Mouse (Mus musculus): ENCODE measurements at regions not wholly inside any gene's neighbourhood (a gene's known extent, or its start where the extent isn't known, plus 50 kb on each side); places are given as distances from the start of the nearest gene placed in this dataset.

GRCm38 (mm10) chrX:98375437-98375836, 226.9 kb downstream of the Ar start:
- peak; percentile 3 to 15 for DNase-seq

GRCm38 (mm10) chrX:98380247-98380905, 231.8 kb downstream of the Ar start:
- intact Hi-C loops (cut with DNase I): loop anchor here (5.0 kb wide), 1 partner anchor 233 kb away; the partner anchor contains the start of gene Ar
- DNase-seq: peak; percentile 63 to 74

More at GRCm38 (mm10) chrX:98375437-98375836, 226.9 kb downstream of the Ar start:
- intact Hi-C loops (cut with DNase I): no loop called here

- intact Hi-C loops (cut with DNase I): loop anchor here (5.0 kb wide), 1 partner anchor 237 kb away; the partner anchor contains the start of gene Ar
- no peak for DNase-seq
These were observed 235.4 kb downstream of the Ar start for GRCm38 (mm10) chrX:98384017-98384416.

GRCm38 (mm10) chrX:98392376-98392775, 243.8 kb downstream of the Ar start:
- DNase-seq: no peak
- intact Hi-C loops (cut with DNase I): no loop called here

GRCm38 (mm10) chrX:98409090-98409489, 260.5 kb downstream of the Ar start:
- DNase-seq: no peak
- intact Hi-C loops (cut with DNase I): no loop called here

GRCm38 (mm10) chrX:98419437-98419836, 270.9 kb downstream of the Ar start:
- intact Hi-C loops (cut with DNase I): no loop called here
- DNase-seq: no peak

GRCm38 (mm10) chrX:98452026-98452425, 303.5 kb downstream of the Ar start:
- intact Hi-C loops (cut with DNase I): no loop called here

GRCm38 (mm10) chrX:98476473-98477254, 328.1 kb downstream of the Ar start:
- no peak for DNase-seq
- intact Hi-C loops (cut with DNase I): no loop called here

More at GRCm38 (mm10) chrX:98452026-98452425, 303.5 kb downstream of the Ar start:
- DNase-seq: no peak
